Mouse (Mus musculus): ENCODE measurements around the gene Wdr66. TPM values are rescaled to one million over a fixed set of nuclear protein-coding genes. Genes with fewer than 3 reads are reported as not detected.
A peak's percentile ranks its signal among the peaks of the same experiment; 100 is the strongest.

Gene Wdr66
- polyA plus RNA-seq, 1 experiment from 2014 or later: 0.46 TPM

GRCm38 (mm10) chr5:123327686-123328085, 75.8 kb downstream of the Wdr66 start:
- no peak overlapping the region for H3K4me3 ChIP-seq (replicated peaks; ENCODE audit: low read depth, low read length)
- no peaks in the 10 kb centered on the region for H3K27me3 ChIP-seq (ENCODE audit: control insufficient read depth, insufficient read depth, low read length)
- 89% methylated on average over 8 of the region's 8 CpGs for WGBS
- H3K4me2 ChIP-seq (ENCODE audit: low read length): no peak overlapping the region
- no peak for ATAC-seq (ENCODE audit: low FRiP score, low TSS enrichment)
- no peak for DNase-seq
- no peaks in the 10 kb centered on the region for H3K36me3 ChIP-seq (ENCODE audit: control insufficient read depth, insufficient read depth, low read length)
- no peaks in the 10 kb centered on the region for H3K9me3 ChIP-seq (ENCODE audit: control insufficient read depth, low read length)
- H3K27ac ChIP-seq (replicated peaks; ENCODE audit: low read depth, low read length): no peak overlapping the region
- H3K9ac ChIP-seq (replicated peaks; ENCODE audit: low read length): no peak overlapping the region
- 0 out of 2 replicates have a peak, but pooled peaks cover 4% of the 10 kb centered on the region for H3K4me1 ChIP-seq (ENCODE audit: control insufficient read depth, insufficient read depth, low read length)

DNA sequence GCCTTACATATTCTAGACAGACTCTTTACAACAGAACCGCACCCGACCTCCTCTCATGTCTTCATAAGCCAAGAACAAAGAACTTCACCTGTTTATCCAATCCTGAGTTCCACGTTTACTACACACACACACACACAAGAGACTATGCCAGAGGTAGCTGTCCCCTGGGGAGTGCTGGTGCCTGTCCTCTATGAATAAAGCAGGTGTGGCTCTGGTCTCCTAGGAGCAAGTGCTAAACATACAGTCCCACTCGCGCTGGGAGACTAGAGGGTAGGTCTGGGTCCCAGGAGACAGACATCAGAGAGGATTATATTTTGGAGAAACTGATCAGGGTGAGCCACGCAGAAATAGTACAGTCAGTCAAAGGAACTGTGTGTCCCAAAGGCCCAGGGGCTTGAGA, 81.7 kb downstream of the Wdr66 start:
- WGBS: 81% methylated on average over 6 of the region's 6 CpGs
- Histone ChIP-seq H3K27ac (replicated peaks; ENCODE audit: low read depth, low read length) (no peak overlapping the region), H3K4me2 (ENCODE audit: low read length) (no peak overlapping the region), H3K9ac (replicated peaks; ENCODE audit: low read length) (no peak overlapping the region), H3K9me3 (ENCODE audit: control insufficient read depth, low read length) (no peaks in the 10 kb centered on the region), H3K36me3 (ENCODE audit: control insufficient read depth, insufficient read depth, low read length) (no peaks in the 10 kb centered on the region), H3K27me3 (ENCODE audit: control insufficient read depth, insufficient read depth, low read length) (no peaks in the 10 kb centered on the region), H3K4me1 (ENCODE audit: control insufficient read depth, insufficient read depth, low read length) (no peaks in the 10 kb centered on the region), H3K4me3 (replicated peaks; ENCODE audit: low read depth, low read length) (no peak overlapping the region)
- DNase-seq: no peak
- no peak for ATAC-seq (ENCODE audit: low FRiP score, low TSS enrichment)

GRCm38 (mm10) chr5:123336205-123336961, 84.5 kb downstream of the Wdr66 start:
- Histone ChIP-seq H3K36me3 (ENCODE audit: control insufficient read depth, insufficient read depth, low read length) (no peaks in the 10 kb centered on the region), H3K9me3 (ENCODE audit: control insufficient read depth, low read length) (no peaks in the 10 kb centered on the region), H3K9ac (replicated peaks; ENCODE audit: low read length) (no peak overlapping the region), H3K27me3 (ENCODE audit: control insufficient read depth, insufficient read depth, low read length) (no peaks in the 10 kb centered on the region), H3K4me1 (ENCODE audit: control insufficient read depth, insufficient read depth, low read length) (no peaks in the 10 kb centered on the region), H3K4me3 (replicated peaks; ENCODE audit: low read depth, low read length) (no peak overlapping the region), H3K4me2 (ENCODE audit: low read length) (no peak overlapping the region), H3K27ac (replicated peaks; ENCODE audit: low read depth, low read length) (no peak overlapping the region)
- WGBS: 40% methylated on average over 4 of the region's 4 CpGs
- DNase-seq: no peak
- no peak for ATAC-seq (ENCODE audit: low FRiP score, low TSS enrichment)

- DNase-seq: no peak
- no peaks in the 10 kb centered on the region for H3K9me3 ChIP-seq (ENCODE audit: control insufficient read depth, low read length)
- H3K9ac ChIP-seq (replicated peaks; ENCODE audit: low read length): no peak overlapping the region
- no peaks in the 10 kb centered on the region for H3K27me3 ChIP-seq (ENCODE audit: control insufficient read depth, insufficient read depth, low read length)
- H3K4me2 ChIP-seq (ENCODE audit: low read length): no peak overlapping the region
- H3K4me3 ChIP-seq (replicated peaks; ENCODE audit: low read depth, low read length): no peak overlapping the region
- H3K36me3 ChIP-seq (ENCODE audit: control insufficient read depth, insufficient read depth, low read length): no peaks in the 10 kb centered on the region
- 72% methylated on average over 3 of the region's 3 CpGs for WGBS
- no peak overlapping the region for H3K27ac ChIP-seq (replicated peaks; ENCODE audit: low read depth, low read length)
- no peak for ATAC-seq (ENCODE audit: low FRiP score, low TSS enrichment)
- H3K4me1 ChIP-seq (ENCODE audit: control insufficient read depth, insufficient read depth, low read length): peaks cover 3% of the 10 kb centered on the region; the same call in 1 of the 2 replicates
Observed at GRCm38 (mm10) chr5:123338463-123338862, 86.6 kb downstream of the Wdr66 start.

DNA sequence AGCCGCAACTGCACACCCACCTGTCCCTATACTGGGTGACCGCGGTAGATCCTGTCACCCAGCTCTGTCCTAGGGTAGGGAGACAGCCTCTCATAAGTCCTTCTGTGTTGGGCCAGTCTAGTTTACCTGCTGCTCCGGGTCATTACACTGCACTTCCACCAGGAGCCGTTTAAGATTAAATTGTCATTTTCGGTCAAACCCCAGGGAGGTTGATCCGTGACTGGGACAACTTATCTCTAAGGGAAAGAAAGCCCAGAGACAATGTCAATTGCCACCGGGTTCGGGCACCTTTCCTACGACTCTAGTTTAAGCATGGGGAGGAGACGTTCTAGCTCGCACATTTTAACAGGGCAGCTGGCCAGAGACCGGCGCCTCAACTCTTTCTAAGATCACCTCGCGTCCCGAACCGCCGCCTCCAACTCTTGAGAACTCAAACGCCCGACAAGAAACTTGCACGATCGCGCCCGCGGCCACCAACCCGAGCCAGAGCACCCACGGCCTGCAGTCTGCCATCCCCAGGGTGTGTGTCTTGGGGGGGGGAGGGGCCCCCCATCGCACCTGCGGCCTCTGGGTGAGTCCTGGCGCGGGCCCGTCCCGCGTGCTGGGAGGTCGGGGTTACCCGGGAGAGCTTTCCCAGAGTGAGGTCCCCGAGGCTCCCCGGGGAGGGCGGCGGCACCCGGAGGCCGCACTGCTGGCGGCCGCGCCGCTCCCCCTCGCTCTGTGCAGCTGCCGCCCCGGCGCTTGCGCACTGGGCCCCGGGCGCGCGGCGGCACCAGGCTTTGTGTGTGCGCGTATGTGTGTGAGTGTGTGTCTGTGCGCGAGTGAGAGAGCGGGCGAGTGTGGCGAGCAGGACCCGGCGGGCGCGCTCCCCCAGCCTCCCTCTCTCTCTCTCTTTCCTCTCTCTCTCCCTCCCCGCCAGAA, 92.1 kb downstream of the Wdr66 start, which contains the start of gene Bcl7a:
Bcl7a (plus strand) TSS at position 128 of the 921 bp plus-strand sequence.
- Histone ChIP-seq H3K9me3 (ENCODE audit: control insufficient read depth, low read length) (no peaks in the 10 kb centered on the region), H3K27me3 (ENCODE audit: control insufficient read depth, insufficient read depth, low read length) (no peaks in the 10 kb centered on the region), H3K4me1 (ENCODE audit: control insufficient read depth, insufficient read depth, low read length) (peaks cover 28% of the 10 kb centered on the region), H3K9ac (replicated peaks; ENCODE audit: low read length) (peak within 1 kb of the TSS; percentile 95), H3K4me3 (replicated peaks; ENCODE audit: low read depth, low read length) (peak within 1 kb of the TSS; percentile 85), H3K4me2 (ENCODE audit: low read length) (peak within 1 kb of the TSS; percentile 93), H3K36me3 (ENCODE audit: control insufficient read depth, insufficient read depth, low read length) (no peaks in the 10 kb centered on the region), H3K27ac (replicated peaks; ENCODE audit: low read depth, low read length) (peak within 1 kb of the TSS; percentile 98)
- DNase-seq: peak; percentile 97
- peak; percentile 90 for ATAC-seq (ENCODE audit: low FRiP score, low TSS enrichment)
- under 1% methylated on average over 69 of the region's 69 CpGs for WGBS

DNA sequence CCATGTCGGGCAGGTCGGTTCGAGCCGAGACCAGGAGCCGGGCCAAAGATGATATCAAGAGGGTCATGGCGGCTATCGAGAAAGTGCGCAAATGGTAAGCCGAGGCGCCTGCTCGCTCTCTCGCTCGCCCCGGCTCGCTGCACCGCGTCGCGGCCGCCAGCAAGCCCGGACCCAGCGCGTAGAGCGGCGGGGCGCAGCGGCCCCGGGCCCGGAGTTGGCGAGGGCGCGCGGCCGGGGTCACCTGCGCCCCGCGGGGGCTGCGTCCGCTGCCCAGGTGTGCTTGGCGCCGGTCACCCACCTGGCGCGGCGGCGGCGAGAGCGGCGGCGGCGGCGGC, 92.7 kb downstream of the Wdr66 start:
- Histone ChIP-seq H3K9ac (replicated peaks; ENCODE audit: low read length) (peak overlapping the region; percentile 95), H3K4me1 (ENCODE audit: control insufficient read depth, insufficient read depth, low read length) (peaks cover 28% of the 10 kb centered on the region), H3K9me3 (ENCODE audit: control insufficient read depth, low read length) (no peaks in the 10 kb centered on the region), H3K36me3 (ENCODE audit: control insufficient read depth, insufficient read depth, low read length) (0 out of 2 replicates have a peak, but pooled peaks cover 3% of the 10 kb centered on the region), H3K27me3 (ENCODE audit: control insufficient read depth, insufficient read depth, low read length) (no peaks in the 10 kb centered on the region), H3K27ac (replicated peaks; ENCODE audit: low read depth, low read length) (peak overlapping the region; percentile 98), H3K4me3 (replicated peaks; ENCODE audit: low read depth, low read length) (peak overlapping the region; percentile 85), H3K4me2 (ENCODE audit: low read length) (peak overlapping the region; percentile 93)
- ATAC-seq (ENCODE audit: low FRiP score, low TSS enrichment) (peak; percentile 46), DNase-seq (no peak)
- WGBS: under 1% methylated on average over 51 of the region's 51 CpGs

- under 1% methylated on average over 74 of the region's 87 CpGs for WGBS
- peak overlapping the region; percentile 98 for H3K27ac ChIP-seq (replicated peaks; ENCODE audit: low read depth, low read length)
Observed at GRCm38 (mm10) chr5:123344963-123345852, 93.3 kb downstream of the Wdr66 start.

More at GRCm38 (mm10) chr5:123344963-123345852, 93.3 kb downstream of the Wdr66 start:
- peaks cover 28% of the 10 kb centered on the region for H3K4me1 ChIP-seq (ENCODE audit: control insufficient read depth, insufficient read depth, low read length)
- peak overlapping the region; percentile 95 for H3K9ac ChIP-seq (replicated peaks; ENCODE audit: low read length)
- H3K4me3 ChIP-seq (replicated peaks; ENCODE audit: low read depth, low read length): peak overlapping the region; percentile 85
- H3K36me3 ChIP-seq (ENCODE audit: control insufficient read depth, insufficient read depth, low read length): 0 out of 2 replicates have a peak, but pooled peaks cover 3% of the 10 kb centered on the region
- no peaks in the 10 kb centered on the region for H3K9me3 ChIP-seq (ENCODE audit: control insufficient read depth, low read length)
- peak; percentile 80 for DNase-seq
- H3K4me2 ChIP-seq (ENCODE audit: low read length): peak overlapping the region; percentile 93
- peak; percentile 43 for ATAC-seq (ENCODE audit: low FRiP score, low TSS enrichment)
- H3K27me3 ChIP-seq (ENCODE audit: control insufficient read depth, insufficient read depth, low read length): no peaks in the 10 kb centered on the region

Measured in midbrain, embryonic 14.5 days (tissue).